Mouse (Mus musculus): ENCODE data around the gene B230219D22Rik.

- TF ChIP-seq CTCF (IDR thresholded peaks at IDR 0.05) (no peak), POLR2A (IDR thresholded peaks at IDR 0.05; ENCODE audit: insufficient read depth, low read depth, low read length) (no peak)
Observed at GRCm38 (mm10) chr13:55737885-55738284, 45.0 kb downstream of the B230219D22Rik start.

Measured in heart, adult 2 months (tissue).